Mouse (Mus musculus) myocyte (in vitro differentiated cells): Measurements from ENCODE around the gene Cpsf2.
"Not testable (repeated sequence)": the region's sequence is repeated elsewhere in the genome, so short reads cannot be mapped to it uniquely, and the experiment has no call there.

Experiments used
- CEBPB ChIP-seq: IDR thresholded peaks from 2 replicates; pipeline ENCODE4 v1.6.1; 2011; ENCODE audit warnings: mild to moderate bottlenecking, moderate library complexity; ENCODE audit not compliant: poor library complexity, insufficient read depth, severe bottlenecking
- E2F4 ChIP-seq: IDR thresholded peaks from one replicate; pipeline ENCODE4 v1.6.1; 2011; ENCODE audit warnings: mild to moderate bottlenecking, control low read depth, moderate library complexity; ENCODE audit not compliant: insufficient read depth
- MAX ChIP-seq: IDR thresholded peaks from one replicate; pipeline ENCODE4 v1.6.1; 2011; ENCODE audit warnings: low read depth, mild to moderate bottlenecking, control low read depth
- MYOD1 ChIP-seq, 3 experiments: IDR thresholded peaks; one replicate each; pipeline ENCODE4 v1.6.1; 2011; ENCODE audit warnings: control low read depth in 2 of 3, low read depth in 2 of 3, mild to moderate bottlenecking in 2 of 3, moderate library complexity in 1 of 3; ENCODE audit not compliant: insufficient read length in 2 of 3, control insufficient read depth in 1 of 3
- MYOG ChIP-seq, 3 experiments: IDR thresholded peaks; one replicate each; pipeline ENCODE4 v1.6.1; 2011; ENCODE audit warnings: control low read depth in 2 of 3, low read depth in 2 of 3, mild to moderate bottlenecking in 2 of 3; ENCODE audit not compliant: insufficient read length in 2 of 3, control insufficient read depth in 1 of 3, insufficient read depth in 1 of 3
- POLR2A ChIP-seq: IDR thresholded peaks from one replicate; pipeline ENCODE4 v1.6.1; 2011; ENCODE audit warnings: low read depth, mild to moderate bottlenecking, control low read depth, moderate library complexity; ENCODE audit not compliant: insufficient read length
- POLR2AphosphoS2 ChIP-seq: IDR thresholded peaks from one replicate; pipeline ENCODE4 v1.6.1; 2011; ENCODE audit warnings: low read depth, control low read depth; ENCODE audit not compliant: insufficient read length
- SRF ChIP-seq: IDR thresholded peaks from one replicate; pipeline ENCODE4 v1.6.1; 2011; ENCODE audit warnings: low read depth; ENCODE audit not compliant: control insufficient read depth, insufficient read length
- TCF12 ChIP-seq: IDR thresholded peaks from one replicate; pipeline ENCODE4 v1.6.1; 2011; ENCODE audit warnings: mild to moderate bottlenecking, control low read depth; ENCODE audit not compliant: poor library complexity, insufficient read depth, severe bottlenecking
- TCF3 ChIP-seq: IDR thresholded peaks from one replicate; pipeline ENCODE4 v1.6.1; 2011; ENCODE audit warnings: low read depth, control low read depth; ENCODE audit not compliant: insufficient read length
- USF1 ChIP-seq: IDR thresholded peaks from one replicate; pipeline ENCODE4 v1.6.1; 2011; ENCODE audit warnings: low read depth, mild to moderate bottlenecking, control low read depth, moderate library complexity

DNA sequence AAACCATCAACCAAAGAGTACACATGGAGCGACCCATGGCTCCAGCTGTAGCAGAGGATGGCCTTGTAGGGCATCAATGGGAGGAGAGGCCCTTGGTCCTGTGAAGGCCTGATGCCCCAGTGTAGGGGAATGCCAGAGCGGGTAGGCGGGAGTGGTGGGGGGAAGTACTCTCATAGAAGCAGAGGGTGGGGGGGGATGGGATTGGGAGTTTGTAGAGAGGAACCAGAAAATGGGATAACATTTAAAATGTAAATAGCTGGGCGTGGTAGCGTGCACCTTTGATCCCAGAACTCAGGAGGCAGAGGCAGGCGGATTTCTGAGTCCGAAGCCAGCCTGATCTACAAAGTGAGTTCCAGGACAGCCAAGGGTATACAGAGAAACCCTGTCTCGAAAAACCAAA, 20.0 kb upstream of the Cpsf2 start:
- not testable (repeated sequence) for TF ChIP-seq POLR2A; E2F4; TCF12; USF1; SRF; POLR2AphosphoS2; MYOD1 (IDR thresholded peaks at IDR 0.05; ENCODE audit: control insufficient read depth in 1 of 3, insufficient read length in 2 of 3, low read depth in 2 of 3); CEBPB; MYOG (IDR thresholded peaks at IDR 0.05; ENCODE audit: control insufficient read depth in 1 of 3, insufficient read depth in 1 of 3, insufficient read length in 2 of 3, low read depth in 2 of 3); MAX; TCF3
